Mouse (Mus musculus): Measurements from ENCODE around the gene Fsip1. TPM values are rescaled to one million over a fixed set of nuclear protein-coding genes. Genes with fewer than 3 reads are reported as not detected.
A peak's percentile ranks its signal among the peaks of the same experiment; 100 is the strongest.

The Fsip1 gene
- polyA plus RNA-seq, 1 experiment, result 0.93 TPM

DNA sequence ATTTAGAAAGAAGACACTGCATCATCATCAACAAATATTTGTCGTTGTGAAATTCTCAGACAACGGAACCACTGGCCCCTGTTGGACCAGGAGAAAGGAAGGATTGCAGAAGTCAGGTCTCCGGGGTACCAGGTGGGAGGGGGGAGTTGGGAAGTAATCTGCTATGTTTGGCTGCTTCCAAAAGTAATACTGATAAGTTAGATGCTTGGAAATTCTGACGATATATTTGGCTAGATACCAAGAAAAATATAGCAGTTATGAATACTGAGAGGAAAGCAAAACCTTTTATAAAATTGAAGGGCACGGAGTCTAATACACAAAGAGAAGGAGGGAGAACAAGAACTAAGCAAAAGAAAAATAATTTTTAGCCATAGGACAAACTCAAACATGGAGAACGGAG, 117.5 kb downstream of the Fsip1 start:
- Histone ChIP-seq H3K4me1 (ENCODE audit: control insufficient read depth, insufficient read depth, low read length) (no peaks in the 10 kb centered on the region; the same call in 1 of the 2 replicates), H3K27ac (ENCODE audit: insufficient read depth, low read length) (no peak overlapping the region), H3K4me3 (ENCODE audit: insufficient read depth, low read length) (no peak overlapping the region)
- TF ChIP-seq CTCF (IDR thresholded peaks at IDR 0.05; ENCODE audit: borderline replicate concordance, insufficient read depth, low read length) (no peak), POLR2A (IDR thresholded peaks at IDR 0.05; ENCODE audit: low read depth, low read length) (no peak)

DNA sequence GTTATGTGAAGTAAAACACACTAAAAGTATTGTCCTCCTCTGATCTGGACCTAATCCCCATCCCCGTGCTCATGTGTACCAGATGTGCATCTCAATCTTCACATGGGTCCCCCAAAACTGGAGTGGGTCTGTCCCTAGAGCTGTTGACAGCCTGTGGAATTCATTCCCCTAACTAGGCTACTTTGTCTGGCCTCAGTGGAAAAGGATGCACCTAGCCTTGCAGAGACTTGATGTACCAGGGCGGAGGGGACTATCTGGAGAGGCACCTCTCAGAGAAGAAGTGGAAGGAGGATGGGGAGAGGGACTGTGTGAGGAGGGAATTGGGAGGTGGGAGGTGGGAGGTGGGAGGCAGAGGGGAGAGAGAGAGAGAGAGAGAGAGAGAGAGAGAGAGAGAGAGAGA, 119.0 kb downstream of the Fsip1 start:
- TF ChIP-seq CTCF (IDR thresholded peaks at IDR 0.05; ENCODE audit: borderline replicate concordance, insufficient read depth, low read length) (no peak), POLR2A (IDR thresholded peaks at IDR 0.05; ENCODE audit: low read depth, low read length) (no peak)
- Histone ChIP-seq H3K27ac (ENCODE audit: insufficient read depth, low read length) (no peak overlapping the region), H3K4me1 (ENCODE audit: control insufficient read depth, insufficient read depth, low read length) (no peaks in the 10 kb centered on the region; the same call in 1 of the 2 replicates), H3K4me3 (ENCODE audit: insufficient read depth, low read length) (no peak overlapping the region)

DNA sequence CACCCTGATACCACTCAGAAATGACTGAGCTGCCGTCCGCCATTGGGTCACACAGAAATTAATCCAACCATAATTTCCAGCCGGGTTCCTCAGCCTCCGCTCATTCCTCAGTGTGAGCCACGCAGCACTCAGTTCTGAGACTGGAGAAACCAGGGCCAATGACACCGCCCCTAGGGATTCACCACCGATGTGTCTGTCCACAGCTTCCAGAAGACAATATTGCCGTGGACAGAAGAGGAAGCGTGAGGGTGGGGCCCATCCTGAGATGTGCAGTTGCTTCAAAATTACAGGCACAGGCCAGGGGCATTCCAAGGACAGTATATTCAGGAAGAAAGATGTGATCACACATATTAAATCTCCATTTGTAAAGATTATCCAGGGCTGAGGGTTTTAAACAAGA, 119.7 kb downstream of the Fsip1 start:
- Histone ChIP-seq H3K27ac (ENCODE audit: insufficient read depth, low read length) (no peak overlapping the region), H3K4me1 (ENCODE audit: control insufficient read depth, insufficient read depth, low read length) (no peaks in the 10 kb centered on the region; the same call in 1 of the 2 replicates), H3K4me3 (ENCODE audit: insufficient read depth, low read length) (no peak overlapping the region)
- TF ChIP-seq CTCF (IDR thresholded peaks at IDR 0.05; ENCODE audit: borderline replicate concordance, insufficient read depth, low read length), result no peak
- no peak for TF ChIP-seq POLR2A (IDR thresholded peaks at IDR 0.05; ENCODE audit: low read depth, low read length)

DNA sequence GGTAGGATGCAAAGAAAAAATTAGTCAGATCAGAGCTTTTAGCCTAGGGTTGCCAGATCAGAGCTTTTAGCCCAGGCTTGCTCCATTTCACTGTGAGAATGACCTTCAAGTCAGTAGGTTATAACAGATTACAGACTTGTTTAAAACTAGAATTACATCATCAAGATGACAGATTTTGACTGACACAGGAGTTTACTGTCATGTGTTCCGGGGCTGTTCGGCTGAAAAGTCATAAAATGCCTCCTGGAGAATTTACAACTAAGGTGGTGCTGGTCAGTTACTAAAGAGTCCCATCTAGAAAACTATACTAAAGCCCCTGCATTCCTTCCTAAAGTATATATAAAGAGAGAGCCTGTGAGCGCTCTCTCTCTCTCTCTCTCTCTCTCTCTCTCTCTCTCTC, 128.5 kb downstream of the Fsip1 start:
- H3K4me1 ChIP-seq (ENCODE audit: control insufficient read depth, insufficient read depth, low read length), result no peaks in the 10 kb centered on the region
- H3K4me3 ChIP-seq (ENCODE audit: insufficient read depth, low read length), result no peak overlapping the region
- no peak overlapping the region for H3K27ac ChIP-seq (ENCODE audit: insufficient read depth, low read length)
- TF ChIP-seq CTCF (IDR thresholded peaks at IDR 0.05; ENCODE audit: borderline replicate concordance, insufficient read depth, low read length), result no peak
- TF ChIP-seq POLR2A (IDR thresholded peaks at IDR 0.05; ENCODE audit: low read depth, low read length), result no peak; the same call in 1 of the 2 replicates

DNA sequence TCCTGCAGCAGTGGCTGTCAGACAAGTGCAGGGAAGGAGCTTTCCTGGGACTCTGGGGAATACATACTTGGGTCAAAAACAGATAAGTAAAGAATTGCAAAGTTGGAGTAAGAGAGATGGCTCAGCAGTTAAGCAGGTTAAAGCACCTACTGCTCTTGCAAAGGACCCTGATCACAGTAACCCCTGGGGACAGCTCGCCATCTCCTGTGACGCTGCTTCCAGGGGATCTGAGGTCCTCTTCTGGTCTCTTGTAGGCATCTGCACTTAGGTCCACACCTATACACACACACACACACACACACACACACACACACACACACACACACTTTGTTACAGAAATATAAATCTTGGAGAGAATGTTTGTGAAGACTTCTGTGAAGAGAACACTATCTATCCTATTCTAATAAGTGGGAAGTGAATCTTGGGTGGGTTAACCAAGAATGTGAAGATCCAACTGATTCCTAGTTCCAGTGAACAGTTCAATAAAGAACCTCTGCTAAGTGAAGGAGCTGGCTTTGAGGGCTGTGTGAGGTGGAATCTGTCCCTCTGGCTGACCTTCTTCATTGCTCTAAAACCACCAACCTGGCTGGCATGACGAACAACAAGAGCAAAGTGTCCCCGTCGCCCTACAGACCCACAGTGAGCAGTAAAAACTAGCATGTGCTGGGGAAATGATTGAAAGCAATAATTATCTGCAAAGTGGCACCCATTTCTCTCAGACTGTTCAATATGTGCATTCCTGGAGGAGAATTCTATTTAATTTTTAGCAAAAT, 129.1 kb downstream of the Fsip1 start:
- H3K4me3 ChIP-seq (ENCODE audit: insufficient read depth, low read length), result no peak overlapping the region
- TF ChIP-seq CTCF (IDR thresholded peaks at IDR 0.05; ENCODE audit: borderline replicate concordance, insufficient read depth, low read length) (no peak), POLR2A (IDR thresholded peaks at IDR 0.05; ENCODE audit: low read depth, low read length) (peak; percentile 88; the same call in 1 of the 2 replicates)
- H3K27ac ChIP-seq (ENCODE audit: insufficient read depth, low read length), result no peak overlapping the region
- no peaks in the 10 kb centered on the region for H3K4me1 ChIP-seq (ENCODE audit: control insufficient read depth, insufficient read depth, low read length)

DNA sequence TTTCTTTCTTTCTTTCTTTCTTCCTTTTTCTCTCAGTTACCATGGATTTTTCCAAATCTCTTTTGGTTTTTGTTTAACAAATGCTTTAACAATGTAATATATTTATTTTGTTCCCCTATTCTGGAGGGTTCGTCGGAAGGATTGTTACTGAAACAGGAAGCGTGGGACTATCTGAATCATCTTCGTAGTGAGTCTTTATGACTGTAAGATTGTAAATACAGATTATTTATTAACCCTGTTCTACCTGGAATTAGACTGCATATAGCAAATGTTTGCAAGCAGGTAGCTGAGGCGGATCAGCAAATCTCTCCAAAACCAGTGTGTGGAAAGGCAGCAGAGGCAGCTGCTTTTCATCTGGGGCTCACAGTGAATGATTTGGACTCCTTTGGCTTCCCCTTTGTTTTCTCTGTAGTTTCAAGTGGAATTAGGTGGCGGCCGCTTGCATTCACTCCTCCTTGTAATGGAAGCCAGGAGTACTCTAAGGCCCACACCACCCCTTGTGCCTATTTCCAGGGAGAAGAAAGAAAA, 130.8 kb downstream of the Fsip1 start:
- Histone ChIP-seq H3K4me3 (ENCODE audit: insufficient read depth, low read length) (no peak overlapping the region), H3K27ac (ENCODE audit: insufficient read depth, low read length) (no peak overlapping the region), H3K4me1 (ENCODE audit: control insufficient read depth, insufficient read depth, low read length) (no peaks in the 10 kb centered on the region)
- TF ChIP-seq CTCF (IDR thresholded peaks at IDR 0.05; ENCODE audit: borderline replicate concordance, insufficient read depth, low read length) (no peak), POLR2A (IDR thresholded peaks at IDR 0.05; ENCODE audit: low read depth, low read length) (peak; percentile 61)

DNA sequence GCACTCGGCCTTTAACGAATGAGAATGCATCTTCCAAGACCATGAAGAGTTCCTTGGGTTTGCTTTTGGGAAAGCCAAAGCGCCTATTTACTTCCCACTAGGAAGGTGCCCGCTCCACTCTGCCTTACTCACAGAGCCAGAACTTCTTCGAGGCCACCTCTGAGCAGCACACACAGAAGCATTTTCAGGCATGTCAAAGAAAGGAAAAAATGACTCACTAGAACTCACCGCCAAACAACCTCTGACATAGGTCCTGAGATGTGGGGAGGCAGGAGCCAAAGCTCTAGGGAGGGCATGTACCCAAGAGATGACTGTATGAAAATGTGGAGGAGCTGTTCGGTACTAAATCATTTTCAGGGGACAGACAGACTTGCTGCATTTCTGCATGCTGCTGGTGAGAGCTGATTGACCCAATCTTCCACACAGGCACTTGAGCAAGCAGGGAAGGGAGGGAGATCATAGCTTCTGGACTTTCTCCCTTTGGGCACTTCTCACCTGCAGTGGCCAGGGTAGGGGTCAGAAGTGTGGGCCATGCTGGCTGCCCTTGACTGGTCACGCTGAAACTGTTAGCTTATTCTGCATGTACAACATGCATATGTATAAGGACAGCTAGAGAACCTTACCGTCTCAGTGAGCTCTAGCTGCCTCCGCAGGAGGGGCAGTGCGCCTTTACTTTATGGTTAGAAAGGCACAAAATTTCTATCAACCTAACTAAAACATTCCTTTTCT, 131.4 kb downstream of the Fsip1 start:
- Histone ChIP-seq H3K4me3 (ENCODE audit: insufficient read depth, low read length) (no peak overlapping the region), H3K27ac (ENCODE audit: insufficient read depth, low read length) (peak overlapping the region; percentile 8; the same call in 1 of the 2 replicates), H3K4me1 (ENCODE audit: control insufficient read depth, insufficient read depth, low read length) (no peaks in the 10 kb centered on the region)
- TF ChIP-seq POLR2A (IDR thresholded peaks at IDR 0.05; ENCODE audit: low read depth, low read length) (peak; percentile 49), CTCF (IDR thresholded peaks at IDR 0.05; ENCODE audit: borderline replicate concordance, insufficient read depth, low read length) (no peak)

DNA sequence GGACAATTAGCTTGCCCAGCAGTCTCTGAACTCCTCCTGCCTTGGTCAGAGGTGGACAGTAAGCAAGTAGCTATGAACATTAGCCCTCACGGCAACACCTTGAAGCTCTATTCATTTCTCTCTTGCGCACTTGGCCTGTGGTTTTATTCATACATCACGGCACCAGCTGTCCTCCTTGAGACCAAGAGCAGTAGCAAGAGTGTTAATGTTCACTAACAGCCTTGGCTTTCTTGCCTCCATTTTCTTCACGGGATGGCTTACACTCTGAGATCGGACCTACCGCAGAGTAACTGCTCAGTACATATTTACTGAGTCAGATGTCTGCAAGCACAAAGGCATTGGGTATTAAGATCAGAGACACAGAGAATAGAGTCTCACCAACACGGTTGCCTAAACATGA, 132.3 kb downstream of the Fsip1 start:
- H3K27ac ChIP-seq (ENCODE audit: insufficient read depth, low read length), result no peak overlapping the region
- H3K4me1 ChIP-seq (ENCODE audit: control insufficient read depth, insufficient read depth, low read length), result no peaks in the 10 kb centered on the region
- no peak overlapping the region for H3K4me3 ChIP-seq (ENCODE audit: insufficient read depth, low read length)
- no peak for TF ChIP-seq CTCF (IDR thresholded peaks at IDR 0.05; ENCODE audit: borderline replicate concordance, insufficient read depth, low read length)
- TF ChIP-seq POLR2A (IDR thresholded peaks at IDR 0.05; ENCODE audit: low read depth, low read length), result peak; percentile 63

DNA sequence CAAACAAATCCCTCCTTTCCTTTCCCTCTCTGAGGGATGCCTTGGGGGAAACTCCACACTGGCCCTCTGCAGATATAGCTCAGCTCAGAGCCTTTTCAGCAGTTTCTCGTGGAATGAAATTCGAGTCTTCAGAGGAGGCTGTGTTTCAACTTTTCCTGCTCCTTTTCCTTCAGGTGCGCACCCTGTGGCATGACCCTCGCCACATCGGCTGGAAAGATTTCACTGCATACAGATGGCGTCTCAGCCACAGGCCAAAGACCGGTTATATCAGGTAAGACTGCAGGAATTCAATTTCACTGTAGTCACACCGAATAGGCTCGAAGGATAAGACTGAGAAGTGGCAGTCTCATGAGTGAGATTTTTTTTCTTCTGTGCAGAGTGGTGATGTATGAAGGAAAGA, 133.0 kb downstream of the Fsip1 start:
- TF ChIP-seq CTCF (IDR thresholded peaks at IDR 0.05; ENCODE audit: borderline replicate concordance, insufficient read depth, low read length) (no peak), POLR2A (IDR thresholded peaks at IDR 0.05; ENCODE audit: low read depth, low read length) (peak; percentile 59; the same call in 1 of the 2 replicates)

DNA sequence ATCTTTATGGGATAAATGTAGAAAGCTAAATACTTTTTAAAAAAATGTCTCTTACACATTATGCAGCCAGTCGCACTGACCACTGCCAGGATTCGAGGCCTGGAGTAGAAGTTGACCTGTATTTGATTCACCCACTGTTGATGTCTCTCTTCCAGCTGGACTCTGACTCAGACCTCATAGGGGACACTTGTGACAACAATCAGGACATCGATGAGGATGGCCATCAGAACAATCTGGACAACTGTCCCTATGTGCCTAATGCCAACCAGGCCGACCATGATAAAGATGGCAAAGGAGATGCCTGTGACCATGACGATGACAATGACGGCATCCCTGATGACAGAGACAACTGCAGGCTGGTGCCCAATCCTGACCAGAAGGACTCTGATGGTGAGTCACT, 134.5 kb downstream of the Fsip1 start:
- TF ChIP-seq CTCF (IDR thresholded peaks at IDR 0.05; ENCODE audit: borderline replicate concordance, insufficient read depth, low read length) (no peak), POLR2A (IDR thresholded peaks at IDR 0.05; ENCODE audit: low read depth, low read length) (peak; percentile 80)
- H3K27ac ChIP-seq (ENCODE audit: insufficient read depth, low read length), result no peak overlapping the region
- no peaks in the 10 kb centered on the region for H3K4me1 ChIP-seq (ENCODE audit: control insufficient read depth, insufficient read depth, low read length)
- no peak overlapping the region for H3K4me3 ChIP-seq (ENCODE audit: insufficient read depth, low read length)

More for the DNA sequence above, 133.0 kb downstream of the Fsip1 start:
- H3K4me3 ChIP-seq (ENCODE audit: insufficient read depth, low read length), result no peak overlapping the region
- no peak overlapping the region for H3K27ac ChIP-seq (ENCODE audit: insufficient read depth, low read length)
- no peaks in the 10 kb centered on the region for H3K4me1 ChIP-seq (ENCODE audit: control insufficient read depth, insufficient read depth, low read length)
